Mouse (Mus musculus): ENCODE measurements around the gene Fmo9.

Gene Fmo9

DNA sequence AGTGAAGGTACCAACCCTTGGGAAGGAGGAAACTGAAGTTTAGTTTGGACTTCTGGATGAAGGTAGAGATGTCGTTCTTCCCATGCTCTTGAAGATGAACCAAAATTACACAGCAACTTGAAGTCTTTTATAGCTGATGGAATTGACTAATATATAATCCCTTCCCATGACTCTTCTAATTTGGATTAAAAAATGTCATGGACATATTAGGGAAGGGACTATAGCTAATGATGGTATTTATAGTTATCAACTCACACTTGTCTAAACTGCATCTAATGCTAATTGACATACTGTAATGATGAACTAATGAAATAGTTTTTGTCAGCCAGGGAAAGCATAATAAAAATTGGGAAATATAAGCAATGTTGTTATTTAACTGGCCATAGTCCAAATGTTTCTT, at the start of gene Fmo9:
Gene Fmo9, minus strand, starts transcription at position 101 of the 400 bp plus-strand sequence.
- DNase-seq = no peak

GRCm38 (mm10) chr1:166730886-166731285, 49.2 kb upstream of the Fmo9 start:
- DNase-seq = no peak

GRCm38 (mm10) chr1:166730215-166730614, 48.6 kb upstream of the Fmo9 start:
- DNase-seq = no peak

GRCm38 (mm10) chr1:166710861-166711260, 29.2 kb upstream of the Fmo9 start:
- DNase-seq = no peak

- DNase-seq = no peak
Measured at GRCm38 (mm10) chr1:166702270-166702912, 20.7 kb upstream of the Fmo9 start.

DNA sequence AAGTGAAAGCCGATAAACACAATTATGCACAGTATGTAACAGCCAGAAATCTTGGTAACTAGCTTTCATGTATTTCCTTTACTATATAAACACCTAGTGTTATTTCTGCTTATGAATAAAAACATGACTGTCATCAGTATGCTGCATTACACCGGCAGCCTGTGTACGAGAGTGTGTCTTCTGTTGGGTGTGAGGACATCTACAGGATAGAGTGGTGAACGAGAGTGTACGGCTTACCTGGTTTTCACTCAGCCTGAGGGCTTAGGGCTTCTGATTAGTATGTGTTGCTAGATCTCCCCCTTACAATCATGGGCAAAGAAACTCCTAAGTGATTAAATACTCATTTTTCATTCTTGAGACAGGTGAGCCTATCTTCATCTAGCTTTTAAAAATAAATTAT, 12.4 kb downstream of the Fmo9 start:
- no peak for DNase-seq

DNA sequence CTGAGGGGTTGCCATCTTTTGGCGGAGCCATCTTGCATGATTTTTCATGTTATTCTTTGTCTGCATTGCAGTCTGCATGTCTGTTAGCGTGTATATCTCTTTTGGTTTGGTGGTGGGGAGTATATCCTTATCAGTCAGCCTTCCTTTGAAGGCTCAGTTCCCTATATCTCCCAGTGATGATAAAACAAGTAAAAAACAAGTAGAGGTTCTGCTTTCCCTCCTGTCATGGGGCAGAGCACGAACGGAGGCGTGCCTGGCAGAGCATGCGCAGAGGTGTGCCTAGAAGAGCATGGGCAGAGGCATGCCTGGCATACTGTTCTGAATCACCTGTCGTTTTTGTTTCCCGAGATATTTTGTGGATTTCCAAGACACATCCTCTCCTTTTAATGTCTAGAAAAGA, 20.8 kb downstream of the Fmo9 start:
- DNase-seq = no peak

DNA sequence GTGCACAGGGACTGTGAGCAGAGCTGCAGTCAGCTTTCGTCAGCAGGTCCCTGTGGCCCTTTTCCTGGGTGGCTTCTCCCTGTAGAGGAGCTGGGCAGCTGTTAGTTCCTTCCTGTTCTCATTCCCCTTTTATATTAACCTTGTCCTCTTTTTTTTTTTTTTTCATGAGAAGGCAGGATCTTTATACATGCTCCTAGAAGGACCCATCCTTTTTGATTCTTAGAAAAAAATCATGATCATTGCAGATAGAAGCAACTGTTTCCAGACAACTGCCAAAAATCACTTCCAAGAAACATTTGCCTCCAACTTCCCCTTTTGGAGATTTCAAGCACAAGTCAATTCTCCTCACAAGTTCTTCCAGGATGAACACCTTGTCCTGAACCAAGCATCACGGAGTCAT, 34.1 kb downstream of the Fmo9 start, which contains the start of gene Gm4847:
Gene Gm4847, minus strand, starts transcription at position 101 of the 400 bp plus-strand sequence.
- no peak for DNase-seq
